Mouse (Mus musculus): ENCODE data around the gene Tmem186. TPM values are rescaled to one million over a fixed set of nuclear protein-coding genes. Genes with fewer than 3 reads are reported as not detected.

Gene Tmem186
- total RNA-seq, 2 experiments from 2014 or later, result 18.2 to 20.8 TPM

GRCm38 (mm10) chr16:8613447-8613846, 24.1 kb downstream of the Tmem186 start:
- no peak for DNase-seq (ENCODE audit: low spot score in 2 of 2)

GRCm38 (mm10) chr16:8613039-8613438, 24.5 kb downstream of the Tmem186 start:
- no peak for DNase-seq (ENCODE audit: low spot score in 2 of 2)

GRCm38 (mm10) chr16:8612214-8613005, 25.1 kb downstream of the Tmem186 start:
- DNase-seq (ENCODE audit: low spot score in 2 of 2), result no peak

- DNase-seq (ENCODE audit: low spot score in 2 of 2), result no peak
Measured at GRCm38 (mm10) chr16:8610397-8610796, 27.1 kb downstream of the Tmem186 start.

GRCm38 (mm10) chr16:8603789-8604188, 33.7 kb downstream of the Tmem186 start:
- DNase-seq (ENCODE audit: low spot score in 2 of 2), result no peak

GRCm38 (mm10) chr16:8597516-8597915, 40.0 kb downstream of the Tmem186 start:
- DNase-seq (ENCODE audit: low spot score in 2 of 2), result no peak

- DNase-seq (ENCODE audit: low spot score in 2 of 2), result no peak
Measured at GRCm38 (mm10) chr16:8596336-8596735, 41.2 kb downstream of the Tmem186 start.

- DNase-seq (ENCODE audit: low spot score in 2 of 2), result no peak
Measured at GRCm38 (mm10) chr16:8595411-8595810, 42.1 kb downstream of the Tmem186 start.

- DNase-seq (ENCODE audit: low spot score in 2 of 2), result no peak
Measured at GRCm38 (mm10) chr16:8585056-8585455, 52.5 kb downstream of the Tmem186 start.

- DNase-seq (ENCODE audit: low spot score in 2 of 2), result no peak
Measured at GRCm38 (mm10) chr16:8584248-8584647, 53.3 kb downstream of the Tmem186 start.

Small RNA genes within 50 kb of the gene (microRNA-seq; reads per million reads assigned to microRNA genes)
- gene Gm22137, result not detected

Other genes starting within 250 kb of the Tmem186 start
- under 1 TPM in 1 of 2 experiments, not detected in 1; 0.23 TPM for gene Tmem114, start 212.6 kb downstream of the Tmem186 start, total RNA-seq (2021)
- gene Mettl22, start 166.9 kb downstream of the Tmem186 start, total RNA-seq (2021), result 10 to 100 TPM; 28.6 to 31.2 TPM
- 10 to 100 TPM; 41.8 TPM for gene Abat, start 124.3 kb downstream of the Tmem186 start, total RNA-seq (2021)
- 10 to 100 TPM; 78.2 to 82.1 TPM for gene Pmm2, start within 50 bp of the Tmem186 start, total RNA-seq (2021)
- 10 to 100 TPM; 78.2 to 81.1 TPM for gene Carhsp1, start 34.4 kb upstream of the Tmem186 start, total RNA-seq (2021)
- gene Gm5767, start 43.1 kb upstream of the Tmem186 start, total RNA-seq (2021), result not detected
- gene Usp7, start 154.6 kb upstream of the Tmem186 start, total RNA-seq (2021), result 100 to 1,000 TPM; 142 to 178 TPM
- 10 to 100 TPM; 80.3 to 82.8 TPM for gene 1810013L24Rik, start 192.4 kb upstream of the Tmem186 start, total RNA-seq (2021)

Data from adrenal gland, postnatal 4 days (tissue).